Mouse (Mus musculus): ENCODE data around the gene Cyren.

Gene Cyren

GRCm38 (mm10) chr6:34899127-34899526 lies 21.3 kb upstream of the Cyren start:
- DNase-seq (ENCODE audit: low read depth): no peak

- no peak for DNase-seq (ENCODE audit: low read depth)
These were observed 18.4 kb upstream of the Cyren start for GRCm38 (mm10) chr6:34896168-34896780.

- no peak for DNase-seq (ENCODE audit: low read depth)
These were observed 17.7 kb upstream of the Cyren start for GRCm38 (mm10) chr6:34895569-34895968.

GRCm38 (mm10) chr6:34889185-34889584 lies 11.3 kb upstream of the Cyren start:
- no peak for DNase-seq (ENCODE audit: low read depth)

GRCm38 (mm10) chr6:34887131-34887850 lies 9.4 kb upstream of the Cyren start:
- DNase-seq (ENCODE audit: low read depth): no peak

GRCm38 (mm10) chr6:34884724-34885123 lies 6.9 kb upstream of the Cyren start:
- DNase-seq (ENCODE audit: low read depth): no peak

- peak; percentile 64 for DNase-seq (ENCODE audit: low read depth)
These were observed 2.1 kb upstream of the Cyren start for GRCm38 (mm10) chr6:34879911-34880475.

- no peak for DNase-seq (ENCODE audit: low read depth)
These were observed 1.4 kb upstream of the Cyren start for GRCm38 (mm10) chr6:34879101-34879740.

GRCm38 (mm10) chr6:34876835-34877156 lies 1.1 kb downstream of the Cyren start:
- peak; percentile 71 for DNase-seq (ENCODE audit: low read depth)

GRCm38 (mm10) chr6:34875966-34876834 lies 1.7 kb downstream of the Cyren start:
- DNase-seq (ENCODE audit: low read depth): peak; percentile 87

- DNase-seq (ENCODE audit: low read depth): peak; percentile 84
These were observed 2.5 kb downstream of the Cyren start for GRCm38 (mm10) chr6:34875268-34875761.

GRCm38 (mm10) chr6:34874101-34874921 lies 3.5 kb downstream of the Cyren start:
- peak; percentile 90 for DNase-seq (ENCODE audit: low read depth)

GRCm38 (mm10) chr6:34872871-34873270 lies 5.0 kb downstream of the Cyren start:
- DNase-seq (ENCODE audit: low read depth): no peak

- DNase-seq (ENCODE audit: low read depth): peak; percentile 26
These were observed 5.9 kb downstream of the Cyren start for GRCm38 (mm10) chr6:34871929-34872328.

- no peak for DNase-seq (ENCODE audit: low read depth)
These were observed 7.1 kb downstream of the Cyren start for GRCm38 (mm10) chr6:34870724-34871123.

- no peak for DNase-seq (ENCODE audit: low read depth)
These were observed 7.7 kb downstream of the Cyren start for GRCm38 (mm10) chr6:34870136-34870535.

GRCm38 (mm10) chr6:34869225-34869915 lies 8.5 kb downstream of the Cyren start:
- peak; percentile 98 for DNase-seq (ENCODE audit: low read depth)

- DNase-seq (ENCODE audit: low read depth): peak; percentile 63
These were observed 9.2 kb downstream of the Cyren start for GRCm38 (mm10) chr6:34868507-34869217.

- DNase-seq (ENCODE audit: low read depth): no peak
These were observed 9.9 kb downstream of the Cyren start for GRCm38 (mm10) chr6:34867995-34868350.
